Mouse (Mus musculus) myocyte (in vitro differentiated cells): ENCODE results near the gene Psmd11. TPM values are rescaled to one million over a fixed set of nuclear protein-coding genes. Genes with fewer than 3 reads are reported as not detected.
A peak's percentile ranks its signal among the peaks of the same experiment; 100 is the strongest.

Source experiments
- H3K27me3 ChIP-seq: one replicate; pipeline ENCODE4 v1.6.1; 2011; ENCODE audit not compliant: control insufficient read depth, insufficient read depth, insufficient read length
- H3K36me3 ChIP-seq: one replicate; pipeline ENCODE4 v1.6.1; 2011; ENCODE audit not compliant: control insufficient read depth, insufficient read depth
- H3K4me2 ChIP-seq: one replicate; pipeline ENCODE4 v1.6.1; 2011; ENCODE audit warnings: low read depth, control low read depth
- H3K4me3 ChIP-seq: one replicate; pipeline ENCODE4 v1.5.1; 2011; ENCODE audit warnings: mild to moderate bottlenecking, control low read depth, moderate library complexity
- H3K79me2 ChIP-seq: one replicate; pipeline ENCODE4 v1.6.1; 2011; ENCODE audit not compliant: control insufficient read depth, insufficient read depth
- H3ac ChIP-seq: one replicate; pipeline ENCODE4 v1.6.1; 2011; ENCODE audit not compliant: control insufficient read depth, insufficient read length
- CEBPB ChIP-seq: IDR thresholded peaks from 2 replicates; pipeline ENCODE4 v1.6.1; 2011; ENCODE audit warnings: mild to moderate bottlenecking, moderate library complexity; ENCODE audit not compliant: poor library complexity, insufficient read depth, severe bottlenecking
- E2F4 ChIP-seq: IDR thresholded peaks from one replicate; pipeline ENCODE4 v1.6.1; 2011; ENCODE audit warnings: mild to moderate bottlenecking, control low read depth, moderate library complexity; ENCODE audit not compliant: insufficient read depth
- MAX ChIP-seq: IDR thresholded peaks from one replicate; pipeline ENCODE4 v1.6.1; 2011; ENCODE audit warnings: low read depth, mild to moderate bottlenecking, control low read depth
- MYOD1 ChIP-seq, 3 experiments: IDR thresholded peaks; one replicate each; pipeline ENCODE4 v1.6.1; 2011; ENCODE audit warnings: control low read depth in 2 of 3, low read depth in 2 of 3, mild to moderate bottlenecking in 2 of 3, moderate library complexity in 1 of 3; ENCODE audit not compliant: insufficient read length in 2 of 3, control insufficient read depth in 1 of 3
- MYOG ChIP-seq, 3 experiments: IDR thresholded peaks; one replicate each; pipeline ENCODE4 v1.6.1; 2011; ENCODE audit warnings: control low read depth in 2 of 3, low read depth in 2 of 3, mild to moderate bottlenecking in 2 of 3; ENCODE audit not compliant: insufficient read length in 2 of 3, control insufficient read depth in 1 of 3, insufficient read depth in 1 of 3
- POLR2A ChIP-seq: IDR thresholded peaks from one replicate; pipeline ENCODE4 v1.6.1; 2011; ENCODE audit warnings: low read depth, mild to moderate bottlenecking, control low read depth, moderate library complexity; ENCODE audit not compliant: insufficient read length
- POLR2AphosphoS2 ChIP-seq: IDR thresholded peaks from one replicate; pipeline ENCODE4 v1.6.1; 2011; ENCODE audit warnings: low read depth, control low read depth; ENCODE audit not compliant: insufficient read length
- REST ChIP-seq: IDR thresholded peaks from one replicate; pipeline ENCODE4 v1.6.1; 2011; ENCODE audit warnings: mild to moderate bottlenecking, control low read depth, moderate library complexity; ENCODE audit not compliant: insufficient read depth, insufficient read length
- SRF ChIP-seq: IDR thresholded peaks from one replicate; pipeline ENCODE4 v1.6.1; 2011; ENCODE audit warnings: low read depth; ENCODE audit not compliant: control insufficient read depth, insufficient read length
- TCF12 ChIP-seq: IDR thresholded peaks from one replicate; pipeline ENCODE4 v1.6.1; 2011; ENCODE audit warnings: mild to moderate bottlenecking, control low read depth; ENCODE audit not compliant: poor library complexity, insufficient read depth, severe bottlenecking
- TCF3 ChIP-seq: IDR thresholded peaks from one replicate; pipeline ENCODE4 v1.6.1; 2011; ENCODE audit warnings: low read depth, control low read depth; ENCODE audit not compliant: insufficient read length
- USF1 ChIP-seq: IDR thresholded peaks from one replicate; pipeline ENCODE4 v1.6.1; 2011; ENCODE audit warnings: low read depth, mild to moderate bottlenecking, control low read depth, moderate library complexity
- polyA plus RNA-seq: library from polyadenylated mRNA; unstranded; fragments of >200 nt; fragmentation: generic; extraction: Trizol; gene quantifications from one replicate; pipeline ENCODE4 v1.2.1, GENCODE M21; 2012; ENCODE audit warnings: missing spikeins

The Psmd11 gene
- polyA plus RNA-seq, 1 experiment, result 74.9 TPM

- Histone ChIP-seq H3ac (no peak overlapping the region), H3K27me3 (no peaks in the 10 kb centered on the region), H3K36me3 (peaks cover 9% of the 10 kb centered on the region), H3K4me2 (no peak overlapping the region), H3K79me2 (peaks cover 42% of the 10 kb centered on the region), H3K4me3 (no peak overlapping the region)
- TF ChIP-seq POLR2AphosphoS2 (no peak), TCF3 (no peak), MYOD1 (IDR thresholded peaks at IDR 0.05; ENCODE audit: control insufficient read depth in 1 of 3, insufficient read length in 2 of 3, low read depth in 2 of 3) (no peak), USF1 (no peak), CEBPB (no peak), MYOG (IDR thresholded peaks at IDR 0.05; ENCODE audit: control insufficient read depth in 1 of 3, insufficient read depth in 1 of 3, insufficient read length in 2 of 3, low read depth in 2 of 3) (no peak), POLR2A (no peak), SRF (no peak), TCF12 (no peak), MAX (no peak), E2F4 (no peak), REST (no peak)
Observed at GRCm38 (mm10) chr11:80482347-80482746, 53.9 kb downstream of the Psmd11 start.

GRCm38 (mm10) chr11:80482921-80483320 lies 54.5 kb downstream of the Psmd11 start:
- Histone ChIP-seq H3K27me3 (no peaks in the 10 kb centered on the region), H3K36me3 (peaks cover 9% of the 10 kb centered on the region), H3K4me2 (no peak overlapping the region)

GRCm38 (mm10) chr11:80483536-80484067 lies 55.2 kb downstream of the Psmd11 start:
- peak overlapping the region; percentile 1 for H3K4me3 ChIP-seq

More at GRCm38 (mm10) chr11:80482921-80483320, 54.5 kb downstream of the Psmd11 start:
- Histone ChIP-seq H3K79me2 (peaks cover 36% of the 10 kb centered on the region), H3K4me3 (no peak overlapping the region), H3ac (no peak overlapping the region)
- no peak for TF ChIP-seq E2F4
- TF ChIP-seq USF1, result no peak
- no peak for TF ChIP-seq MYOD1 (IDR thresholded peaks at IDR 0.05; ENCODE audit: control insufficient read depth in 1 of 3, insufficient read length in 2 of 3, low read depth in 2 of 3)
- TF ChIP-seq MYOG (IDR thresholded peaks at IDR 0.05; ENCODE audit: control insufficient read depth in 1 of 3, insufficient read depth in 1 of 3, insufficient read length in 2 of 3, low read depth in 2 of 3), result no peak
- no peak for TF ChIP-seq POLR2AphosphoS2
- TF ChIP-seq POLR2A, result no peak
- TF ChIP-seq TCF3, result no peak
- no peak for TF ChIP-seq REST
- TF ChIP-seq SRF, result no peak
- TF ChIP-seq CEBPB, result no peak

DNA sequence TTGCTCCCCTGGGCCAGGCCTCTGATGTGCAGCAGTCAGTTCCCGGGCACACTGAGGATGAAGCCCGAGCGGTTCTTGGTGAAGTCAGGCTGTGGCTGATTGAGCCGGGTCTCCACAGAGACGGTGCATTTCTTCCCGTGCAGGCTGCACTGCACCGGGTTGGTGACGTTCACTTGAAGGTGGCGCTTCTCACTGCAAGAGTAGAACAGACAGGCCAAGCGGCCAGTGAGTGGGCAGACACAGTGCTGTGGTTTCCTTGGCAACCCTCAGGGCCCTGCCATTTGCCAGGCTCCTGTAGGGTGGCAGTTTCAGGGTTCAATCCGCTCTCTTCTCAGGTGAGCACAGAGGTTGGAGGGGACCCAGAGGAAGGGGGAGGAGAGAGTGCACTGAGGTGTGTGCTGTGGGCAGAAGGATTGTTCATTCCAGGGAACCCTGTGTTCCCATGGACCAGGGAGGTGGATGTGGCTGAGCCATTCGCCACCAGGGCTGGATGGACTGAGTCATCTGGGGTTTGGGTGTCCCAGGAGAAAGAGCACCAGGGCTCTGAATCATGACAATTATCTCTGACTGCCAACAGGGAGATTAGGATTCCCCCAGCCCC lies 55.9 kb downstream of the Psmd11 start:
- TF ChIP-seq E2F4 (peak; percentile 56), MAX (no peak), MYOD1 (IDR thresholded peaks at IDR 0.05; ENCODE audit: control insufficient read depth in 1 of 3, insufficient read length in 2 of 3, low read depth in 2 of 3) (peak in 1 of 3 experiments; percentile 46)
- Histone ChIP-seq H3K36me3 (peaks cover 9% of the 10 kb centered on the region), H3K4me2 (peak overlapping the region; percentile 86), H3K79me2 (peaks cover 23% of the 10 kb centered on the region), H3K4me3 (peak overlapping the region; percentile 1), H3ac (no peak overlapping the region), H3K27me3 (no peaks in the 10 kb centered on the region)

More at GRCm38 (mm10) chr11:80483536-80484067, 55.2 kb downstream of the Psmd11 start:
- no peak overlapping the region for H3ac ChIP-seq
- H3K79me2 ChIP-seq, result peaks cover 29% of the 10 kb centered on the region
- H3K4me2 ChIP-seq, result peak overlapping the region; percentile 86
- no peaks in the 10 kb centered on the region for H3K27me3 ChIP-seq
- TF ChIP-seq E2F4 (no peak), REST (no peak), MYOD1 (IDR thresholded peaks at IDR 0.05; ENCODE audit: control insufficient read depth in 1 of 3, insufficient read length in 2 of 3, low read depth in 2 of 3) (no peak), SRF (no peak), MYOG (IDR thresholded peaks at IDR 0.05; ENCODE audit: control insufficient read depth in 1 of 3, insufficient read depth in 1 of 3, insufficient read length in 2 of 3, low read depth in 2 of 3) (no peak), CEBPB (no peak), MAX (no peak), TCF3 (no peak), TCF12 (no peak), POLR2AphosphoS2 (no peak), POLR2A (no peak), USF1 (no peak)
- H3K36me3 ChIP-seq, result peaks cover 9% of the 10 kb centered on the region

DNA sequence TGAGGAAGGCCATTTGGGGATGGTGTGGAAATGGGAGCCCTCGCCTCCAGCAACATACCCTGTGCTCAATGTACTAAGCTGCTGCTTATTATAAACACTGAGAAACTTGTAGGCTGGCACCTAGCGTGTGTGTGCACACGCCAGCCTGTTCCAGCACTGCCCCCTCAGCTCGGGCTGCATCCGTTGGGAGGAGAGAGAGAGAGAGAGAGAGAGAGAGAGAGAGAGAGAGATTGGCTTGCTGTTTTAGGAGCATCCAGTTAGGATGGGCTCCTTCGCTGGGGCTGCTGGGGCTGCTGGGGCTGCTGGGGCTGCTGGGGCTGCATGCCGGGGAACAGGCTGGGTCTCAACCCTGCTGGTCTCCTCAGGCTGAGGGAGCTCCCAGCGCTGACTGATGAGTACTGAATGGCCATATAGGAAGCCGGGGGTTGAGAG lies 56.7 kb downstream of the Psmd11 start:
- Histone ChIP-seq H3K79me2 (peaks cover 14% of the 10 kb centered on the region), H3K36me3 (peaks cover 5% of the 10 kb centered on the region), H3K27me3 (no peaks in the 10 kb centered on the region), H3K4me2 (peak overlapping the region; percentile 86), H3K4me3 (peak overlapping the region; percentile 1), H3ac (no peak overlapping the region)
- TF ChIP-seq REST (no peak), POLR2A (no peak), MAX (no peak), USF1 (no peak), POLR2AphosphoS2 (no peak), CEBPB (no peak), TCF3 (no peak)
